Mouse (Mus musculus) gastrocnemius, postnatal 25 days (tissue): ENCODE data around the gene Cdc42ep5. TPM values are rescaled to one million over a fixed set of nuclear protein-coding genes. Genes with fewer than 3 reads are reported as not detected.

Source experiments
- DNase-seq: peaks from one replicate; pipeline ENCODE4 v3.0.0; 2022
- total RNA-seq, 2 experiments: library from RNA; stranded (reverse); gene quantifications; 1 replicate in 1 of 2; 2 replicates in 1 of 2; pipeline ENCODE4 v1.2.3; 2021

Gene Cdc42ep5
- total RNA-seq, 2 experiments from 2014 or later, result 1.7 to 4.0 TPM

GRCm38 (mm10) chr7:4146241-4147180 lies 18.1 kb downstream of the Cdc42ep5 start:
- no peak for DNase-seq

GRCm38 (mm10) chr7:4145552-4146190 lies 19.0 kb downstream of the Cdc42ep5 start:
- DNase-seq, result peak; percentile 31

- no peak for DNase-seq
Measured at GRCm38 (mm10) chr7:4144766-4145551, 19.7 kb downstream of the Cdc42ep5 start.

- DNase-seq, result no peak
Measured at GRCm38 (mm10) chr7:4144046-4144445, 20.6 kb downstream of the Cdc42ep5 start.

GRCm38 (mm10) chr7:4143506-4143905 lies 21.2 kb downstream of the Cdc42ep5 start:
- DNase-seq, result no peak

- no peak for DNase-seq
Measured at GRCm38 (mm10) chr7:4142796-4143445, 21.7 kb downstream of the Cdc42ep5 start.

GRCm38 (mm10) chr7:4141648-4142325 lies 22.9 kb downstream of the Cdc42ep5 start:
- DNase-seq, result no peak

- DNase-seq, result no peak
Measured at GRCm38 (mm10) chr7:4139391-4139790, 25.3 kb downstream of the Cdc42ep5 start.

- DNase-seq, result no peak
Measured at GRCm38 (mm10) chr7:4138671-4139070, 26.0 kb downstream of the Cdc42ep5 start.

- no peak for DNase-seq
Measured at GRCm38 (mm10) chr7:4138181-4138580, 26.5 kb downstream of the Cdc42ep5 start.

GRCm38 (mm10) chr7:4137746-4138145 lies 26.9 kb downstream of the Cdc42ep5 start:
- DNase-seq, result no peak

GRCm38 (mm10) chr7:4136771-4137531 lies 27.7 kb downstream of the Cdc42ep5 start, which contains the start of gene Leng8:
TSS of gene Leng8 (plus strand) at chr7:4137039.
- DNase-seq, result peak; percentile 99

- no peak for DNase-seq
Measured at GRCm38 (mm10) chr7:4136404-4136770, 28.3 kb downstream of the Cdc42ep5 start.

GRCm38 (mm10) chr7:4134911-4135310 lies 29.7 kb downstream of the Cdc42ep5 start:
- DNase-seq, result no peak

GRCm38 (mm10) chr7:4132998-4133397 lies 31.7 kb downstream of the Cdc42ep5 start:
- DNase-seq, result no peak

GRCm38 (mm10) chr7:4132581-4132980 lies 32.1 kb downstream of the Cdc42ep5 start:
- DNase-seq, result no peak

- DNase-seq, result no peak
Measured at GRCm38 (mm10) chr7:4131964-4132363, 32.7 kb downstream of the Cdc42ep5 start.

GRCm38 (mm10) chr7:4130686-4131452 lies 33.8 kb downstream of the Cdc42ep5 start:
- peak; percentile 38 for DNase-seq

- peak; percentile 62 for DNase-seq
Measured at GRCm38 (mm10) chr7:4128860-4129259, 35.8 kb downstream of the Cdc42ep5 start.

GRCm38 (mm10) chr7:4127894-4128293 lies 36.8 kb downstream of the Cdc42ep5 start:
- DNase-seq, result no peak
